Mouse (Mus musculus): ENCODE data around the gene Dmd.
"Not testable (repeated sequence)": the region's sequence is repeated elsewhere in the genome, so short reads cannot be mapped to it uniquely, and the experiment has no call there.

GRCm38 (mm10) chrX:83867469-83867868 is 918.8 kb downstream of the Dmd start:
- 0 out of 2 replicates have a peak, but pooled peaks have one; percentile 2 for TF ChIP-seq CTCF (IDR thresholded peaks at IDR 0.05; ENCODE audit: insufficient read depth, low read length)
- TF ChIP-seq POLR2A (IDR thresholded peaks at IDR 0.05; ENCODE audit: borderline replicate concordance, extremely low read depth, low read depth, low read length): not testable (repeated sequence)
